Mouse (Mus musculus) MEL (cell line): ENCODE measurements around the gene Gba2. TPM values are rescaled to one million over a fixed set of nuclear protein-coding genes. Genes with fewer than 3 reads are reported as not detected.
A peak's percentile ranks its signal among the peaks of the same experiment; 100 is the strongest.

Source experiments
- DNase-seq: peaks from one replicate; pipeline ENCODE4 v3.0.0; 2011; ENCODE audit warnings: low read depth, low spot score
- H3K27ac ChIP-seq: 2 replicates; pipeline ENCODE4 v1.5.1; 2012; ENCODE audit warnings: low read depth, mild to moderate bottlenecking, control low read depth, low read length, moderate library complexity; ENCODE audit not compliant: control insufficient read depth
- H3K27me3 ChIP-seq, 2 experiments: fragments of 150-350 bp in 1 of 2; sonication (generic) in 1 of 2; 2 replicates each; pipeline ENCODE4 v1.6.1; 2012; ENCODE audit warnings: low read length in 2 of 2, mild to moderate bottlenecking in 2 of 2, improper control_type of control experiment in 1 of 2, moderate library complexity in 1 of 2; ENCODE audit not compliant: insufficient read depth in 2 of 2, control insufficient read depth in 1 of 2
- H3K36me3 ChIP-seq, 2 experiments: 2 replicates each; pipeline ENCODE4 v1.6.1; 2012 to 2014; ENCODE audit warnings: low read length in 2 of 2, improper control_type of control experiment in 1 of 2, inconsistent platforms in 1 of 2, mild to moderate bottlenecking in 1 of 2; ENCODE audit not compliant: insufficient read depth in 2 of 2, control insufficient read depth in 1 of 2
- H3K4me1 ChIP-seq, 2 experiments: fragments of 150-350 bp in 1 of 2; sonication (generic) in 1 of 2; 2 replicates each; pipeline ENCODE4 v1.6.1; 2012; ENCODE audit warnings: low read length in 2 of 2, improper control_type of control experiment in 1 of 2, mild to moderate bottlenecking in 1 of 2; ENCODE audit not compliant: insufficient read depth in 2 of 2, control insufficient read depth in 1 of 2
- H3K4me3 ChIP-seq, 2 experiments: fragments of 150-350 bp in 1 of 2; sonication (generic) in 1 of 2; 2 replicates each; pipeline ENCODE4 v1.5.1; 2012; ENCODE audit warnings: low read depth in 2 of 2, low read length in 2 of 2, mild to moderate bottlenecking in 2 of 2, moderate library complexity in 2 of 2, control low read depth in 1 of 2, improper control_type of control experiment in 1 of 2; ENCODE audit not compliant: control insufficient read depth in 1 of 2, insufficient read depth in 1 of 2
- H3K79me2 ChIP-seq: 2 replicates; pipeline ENCODE4 v1.6.1; 2012; ENCODE audit warnings: mild to moderate bottlenecking, low read length, moderate library complexity; ENCODE audit not compliant: control insufficient read depth, poor library complexity, insufficient read depth
- H3K9ac ChIP-seq: 2 replicates; pipeline ENCODE4 v1.6.1; 2012; ENCODE audit warnings: low read depth, mild to moderate bottlenecking, control low read depth, low read length, moderate library complexity; ENCODE audit not compliant: control insufficient read depth, poor library complexity, severe bottlenecking
- H3K9me3 ChIP-seq: fragments of 150-350 bp; sonication (generic); replicated peaks from 2 replicates; pipeline ENCODE4 v1.6.1; 2012; ENCODE audit warnings: mild to moderate bottlenecking, low read length, improper control_type of control experiment, moderate library complexity; ENCODE audit not compliant: insufficient read depth
- CHD1 ChIP-seq: IDR thresholded peaks from 2 replicates; pipeline ENCODE4 v1.6.1; 2012; ENCODE audit warnings: low read depth, mild to moderate bottlenecking, inconsistent platforms, low read length, improper control_type of control experiment
- CTCF ChIP-seq, 3 experiments: IDR thresholded peaks in 2 of 3; conservative IDR thresholded peaks in 1 of 3; 2 replicates each; pipeline ENCODE4 v1.5.1; 2011 to 2012; ENCODE audit warnings: low read length in 3 of 3, low read depth in 2 of 3, mild to moderate bottlenecking in 2 of 3, improper control_type of control experiment in 1 of 3, inconsistent platforms in 1 of 3, mixed read lengths in 1 of 3, moderate library complexity in 1 of 3; ENCODE audit not compliant: control insufficient read depth in 1 of 3, insufficient read depth in 1 of 3, poor library complexity in 1 of 3, severe bottlenecking in 1 of 3
- E2F4 ChIP-seq: IDR thresholded peaks from 2 replicates; pipeline ENCODE4 v1.6.1; 2011; ENCODE audit warnings: low read depth, low read length, improper control_type of control experiment, borderline replicate concordance
- ELF1 ChIP-seq: IDR thresholded peaks from 2 replicates; pipeline ENCODE4 v1.6.1; 2014; ENCODE audit warnings: low read depth, mild to moderate bottlenecking, inconsistent platforms, low read length, improper control_type of control experiment, moderate library complexity
- EP300 ChIP-seq, 2 experiments: IDR thresholded peaks; 2 replicates each; pipeline ENCODE4 v1.6.1; 2011; ENCODE audit warnings: improper control_type of control experiment in 2 of 2, low read length in 2 of 2, low read depth in 1 of 2, mild to moderate bottlenecking in 1 of 2
- ETS1 ChIP-seq: IDR thresholded peaks from 2 replicates; pipeline ENCODE4 v1.6.1; 2012; ENCODE audit warnings: low read depth, mild to moderate bottlenecking, inconsistent platforms, low read length, improper control_type of control experiment, moderate library complexity
- GABPA ChIP-seq: IDR thresholded peaks from 2 replicates; pipeline ENCODE4 v1.6.1; 2012; ENCODE audit warnings: low read depth, mild to moderate bottlenecking, inconsistent platforms, low read length, improper control_type of control experiment, moderate library complexity
- KAT2A ChIP-seq: conservative IDR thresholded peaks from 2 replicates; pipeline ENCODE4 v1.6.1; 2012; ENCODE audit warnings: low read depth, low read length, improper control_type of control experiment, inconsistent platforms
- MAFK ChIP-seq: IDR thresholded peaks from 2 replicates; pipeline ENCODE4 v1.6.1; 2011; ENCODE audit warnings: low read depth, mild to moderate bottlenecking, low read length, improper control_type of control experiment, borderline replicate concordance
- MAX ChIP-seq: IDR thresholded peaks from 2 replicates; pipeline ENCODE4 v1.6.1; 2011; ENCODE audit warnings: low read length, improper control_type of control experiment
- MAZ ChIP-seq: IDR thresholded peaks from 2 replicates; pipeline ENCODE4 v1.6.1; 2012; ENCODE audit warnings: low read depth, mild to moderate bottlenecking, inconsistent platforms, low read length, improper control_type of control experiment
- MEF2A ChIP-seq: IDR thresholded peaks from 2 replicates; pipeline ENCODE4 v1.6.1; 2014; ENCODE audit warnings: low read depth, mild to moderate bottlenecking, inconsistent platforms, low read length, improper control_type of control experiment; ENCODE audit not compliant: poor library complexity, insufficient replicate concordance, severe bottlenecking; ENCODE audit errors: extremely low read depth
- MXI1 ChIP-seq: IDR thresholded peaks from 2 replicates; pipeline ENCODE4 v1.6.1; 2011; ENCODE audit warnings: mild to moderate bottlenecking, low read depth, low read length, improper control_type of control experiment
- MYC ChIP-seq: IDR thresholded peaks from 2 replicates; pipeline ENCODE4 v1.6.1; 2011; ENCODE audit warnings: low read depth, mild to moderate bottlenecking, low read length, improper control_type of control experiment, moderate library complexity
- NRF1 ChIP-seq: IDR thresholded peaks from 2 replicates; pipeline ENCODE4 v1.6.1; 2014; ENCODE audit warnings: low read depth, mild to moderate bottlenecking, inconsistent platforms, low read length, improper control_type of control experiment, moderate library complexity; ENCODE audit not compliant: poor library complexity, insufficient read depth, severe bottlenecking
- POLR2A ChIP-seq, 2 experiments: IDR thresholded peaks; 2 replicates each; pipeline ENCODE4 v1.6.1; 2011 to 2012; ENCODE audit warnings: low read length in 2 of 2, mild to moderate bottlenecking in 2 of 2, control low read depth in 1 of 2, improper control_type of control experiment in 1 of 2, low read depth in 1 of 2, moderate library complexity in 1 of 2; ENCODE audit not compliant: control insufficient read depth in 1 of 2, insufficient read depth in 1 of 2, poor library complexity in 1 of 2
- POLR2AphosphoS5 ChIP-seq: IDR thresholded peaks from 2 replicates; pipeline ENCODE4 v1.6.1; 2012; ENCODE audit warnings: low read depth, borderline replicate concordance, mild to moderate bottlenecking, inconsistent platforms, low read length, moderate library complexity, mixed read lengths
- RCOR1 ChIP-seq: IDR thresholded peaks from 2 replicates; pipeline ENCODE4 v1.6.1; 2012; ENCODE audit warnings: low read depth, mild to moderate bottlenecking, inconsistent platforms, low read length, improper control_type of control experiment
- SIN3A ChIP-seq: IDR thresholded peaks from 2 replicates; pipeline ENCODE4 v1.6.1; 2012; ENCODE audit warnings: low read length, improper control_type of control experiment, inconsistent platforms
- TBP ChIP-seq: IDR thresholded peaks from 2 replicates; pipeline ENCODE4 v1.8.0; 2011; ENCODE audit warnings: low read depth, low read length, improper control_type of control experiment
- TCF12 ChIP-seq: IDR thresholded peaks from 2 replicates; pipeline ENCODE4 v1.6.1; 2014; ENCODE audit warnings: low read depth, mild to moderate bottlenecking, inconsistent platforms, low read length, improper control_type of control experiment, moderate library complexity
- UBTF ChIP-seq: IDR thresholded peaks from 2 replicates; pipeline ENCODE4 v1.6.1; 2012; ENCODE audit warnings: low read depth, mild to moderate bottlenecking, inconsistent platforms, low read length, improper control_type of control experiment, moderate library complexity, borderline replicate concordance; ENCODE audit not compliant: insufficient read depth
- USF1 ChIP-seq: IDR thresholded peaks from 2 replicates; pipeline ENCODE4 v1.6.1; 2014; ENCODE audit warnings: low read depth, mild to moderate bottlenecking, inconsistent platforms, low read length, improper control_type of control experiment, moderate library complexity
- USF2 ChIP-seq, 2 experiments: IDR thresholded peaks; 2 replicates each; pipeline ENCODE4 v1.6.1; 2011 to 2012; ENCODE audit warnings: improper control_type of control experiment in 2 of 2, low read length in 2 of 2, borderline replicate concordance in 1 of 2, inconsistent platforms in 1 of 2, low read depth in 1 of 2, mild to moderate bottlenecking in 1 of 2; ENCODE audit not compliant: insufficient read depth in 1 of 2
- ZMIZ1 ChIP-seq: IDR thresholded peaks from 2 replicates; pipeline ENCODE4 v1.6.1; 2012; ENCODE audit warnings: low read depth, mild to moderate bottlenecking, inconsistent platforms, low read length, improper control_type of control experiment, moderate library complexity
- ZNF384 ChIP-seq: IDR thresholded peaks from 2 replicates; pipeline ENCODE4 v1.6.1; 2012; ENCODE audit warnings: low read depth, mild to moderate bottlenecking, inconsistent platforms, low read length, improper control_type of control experiment
- polyA plus RNA-seq, 2 experiments: library from polyadenylated mRNA; stranded (reverse) in 1 of 2; unstranded in 1 of 2; fragments of >175 nt in 1 of 2; fragments of >200 nt in 1 of 2; gene quantifications; 2 replicates each; pipeline versions ENCODE4 v1.2.1 to v1.2.4; 2012; ENCODE audit warnings: low replicate concordance in 2 of 2, low read depth in 1 of 2; ENCODE audit not compliant: insufficient read length in 2 of 2, insufficient read depth in 1 of 2, missing spikeins in 1 of 2
- total RNA-seq: library from RNA; depleted of rRNA; stranded (reverse); fragments of 300-350 nt; gene quantifications from 2 replicates; pipeline ENCODE4 v1.2.3, GENCODE M21; 2012

Gba2 gene
- total and polyA plus RNA-seq, 3 experiments, result 5.7 to 24.9 TPM; not detected in 1

- peak overlapping the region; percentile 81 to 92 for H3K4me3 ChIP-seq
- H3K4me1 ChIP-seq, result peaks cover 26 to 55% of the 10 kb centered on the region in 2 experiments
- H3K9ac ChIP-seq, result peak overlapping the region; percentile 92
- peak; percentile 42 for DNase-seq
- H3K9me3 ChIP-seq, result no peaks in the 10 kb centered on the region
- H3K27me3 ChIP-seq, result no peaks in the 10 kb centered on the region
- H3K79me2 ChIP-seq, result peaks cover 52% of the 10 kb centered on the region
- peaks cover 2 to 47% of the 10 kb centered on the region in 2 experiments; a peak in 3 of 4 replicates for H3K36me3 ChIP-seq
- peak overlapping the region; percentile 92 for H3K27ac ChIP-seq
- TF ChIP-seq ZMIZ1, result no peak
- no peak for TF ChIP-seq MAFK
- TF ChIP-seq KAT2A, result no peak
- no peak for TF ChIP-seq TBP
- no peak for TF ChIP-seq CTCF (IDR thresholded peaks at IDR 0.05 in 2 of 3, conservative IDR thresholded peaks at IDR 0.05 in 1 of 3; ENCODE audit: control insufficient read depth in 1 of 3, insufficient read depth in 1 of 3, low read depth in 2 of 3, low read length in 3 of 3, poor library complexity in 1 of 3, severe bottlenecking in 1 of 3)
- peak; percentile 55; the same call in 1 of the 2 replicates for TF ChIP-seq MAZ
- no peak for TF ChIP-seq ZNF384
- 0 out of 2 replicates have a peak, but pooled peaks have one; percentile 15 for TF ChIP-seq TCF12
- no peak for TF ChIP-seq USF1
- 0 out of 2 replicates have a peak, but pooled peaks have one; percentile 2 for TF ChIP-seq ETS1
- peak; percentile 35; a peak in 2 of 4 replicates for TF ChIP-seq EP300 (IDR thresholded peaks at IDR 0.05; ENCODE audit: low read depth in 1 of 2, low read length in 2 of 2)
- no peak for TF ChIP-seq E2F4
- 0 out of 2 replicates have a peak, but pooled peaks have one; percentile 12 for TF ChIP-seq MXI1
- TF ChIP-seq, all 39 proteins: peak for 5
These were observed 18.4 kb downstream of the Gba2 start for GRCm38 (mm10) chr4:43560243-43560611.

GRCm38 (mm10) chr4:43559519-43560242, 19.0 kb downstream of the Gba2 start:
- peak overlapping the region; percentile 92 for H3K27ac ChIP-seq
- H3K9ac ChIP-seq, result peak overlapping the region; percentile 92
- peak; percentile 81 for DNase-seq
- H3K9me3 ChIP-seq, result no peaks in the 10 kb centered on the region
- H3K4me3 ChIP-seq, result peak overlapping the region; percentile 81 to 92
- peaks cover 5 to 44% of the 10 kb centered on the region in 2 experiments; a peak in 3 of 4 replicates for H3K36me3 ChIP-seq
- H3K79me2 ChIP-seq, result peaks cover 52% of the 10 kb centered on the region
- H3K4me1 ChIP-seq, result peaks cover 26 to 54% of the 10 kb centered on the region in 2 experiments
- H3K27me3 ChIP-seq, result no peaks in the 10 kb centered on the region
- TF ChIP-seq ETS1 (0 out of 2 replicates have a peak, but pooled peaks have one; percentile 17), NRF1 (no peak), UBTF (peak; percentile 61; the same call in 1 of the 2 replicates), RCOR1 (no peak), KAT2A (no peak), E2F4 (no peak), GABPA (no peak), POLR2AphosphoS5 (no peak), POLR2A (IDR thresholded peaks at IDR 0.05; ENCODE audit: control insufficient read depth in 1 of 2, insufficient read depth in 1 of 2, low read depth in 1 of 2, low read length in 2 of 2, poor library complexity in 1 of 2) (0 out of 4 replicates have a peak, but pooled peaks of 1 of the 2 experiments have one; percentile 27), MAZ (no peak), TBP (peak; percentile 60), ZMIZ1 (no peak), MAX (no peak), MAFK (no peak), CHD1 (no peak; the same call in 1 of the 2 replicates), ZNF384 (no peak), USF2 (IDR thresholded peaks at IDR 0.05; ENCODE audit: borderline replicate concordance in 1 of 2, insufficient read depth in 1 of 2, low read depth in 1 of 2, low read length in 2 of 2) (no peak), CTCF (IDR thresholded peaks at IDR 0.05 in 2 of 3, conservative IDR thresholded peaks at IDR 0.05 in 1 of 3; ENCODE audit: control insufficient read depth in 1 of 3, insufficient read depth in 1 of 3, low read depth in 2 of 3, low read length in 3 of 3, poor library complexity in 1 of 3, severe bottlenecking in 1 of 3) (no peak), USF1 (no peak), MYC (no peak), ELF1 (no peak), SIN3A (no peak), MEF2A (no peak)
